Mouse (Mus musculus) heart, embryonic 15.5 days (tissue): ENCODE measurements at regions not wholly inside any gene's neighbourhood (a gene's known extent, or its start where the extent isn't known, plus 50 kb on each side); places are given as distances from the start of the nearest gene placed in this dataset.
"Not testable (repeated sequence)": the region's sequence is repeated elsewhere in the genome, so short reads cannot be mapped to it uniquely, and the experiment has no call there.

Experiments
- ATAC-seq: fragments of 200-750 bp; cut with Nextera tagmentation; replicated peaks from 2 replicates; pipeline ENCODE4 v1.8.0; 2017; ENCODE audit warnings: low read depth, moderate TSS enrichment; ENCODE audit not compliant: insufficient number of reproducible peaks, insufficient read depth, low FRiP score
- H3K27ac ChIP-seq: fragments of 300-500 bp; sonication (generic); 2 replicates; pipeline ENCODE4 v1.5.1; 2015; ENCODE audit warnings: mild to moderate bottlenecking, inconsistent platforms
- H3K27me3 ChIP-seq: fragments of 300-500 bp; sonication (generic); 2 replicates; pipeline ENCODE4 v1.6.1; 2015; ENCODE audit warnings: inconsistent platforms
- H3K36me3 ChIP-seq: fragments of 300-500 bp; sonication (generic); 2 replicates; pipeline ENCODE4 v1.6.1; 2015; ENCODE audit warnings: mild to moderate bottlenecking, inconsistent platforms
- H3K4me1 ChIP-seq: fragments of 300-500 bp; sonication (generic); replicated peaks from 2 replicates; pipeline ENCODE4 v1.6.1; 2015; ENCODE audit warnings: inconsistent platforms
- H3K4me2 ChIP-seq: fragments of 300-500 bp; sonication (generic); 2 replicates; pipeline ENCODE4 v1.6.1; 2015; ENCODE audit warnings: inconsistent platforms, mild to moderate bottlenecking, moderate library complexity
- H3K4me3 ChIP-seq: fragments of 300-500 bp; sonication (generic); 2 replicates; pipeline ENCODE4 v1.5.1; 2015; ENCODE audit warnings: mild to moderate bottlenecking, inconsistent platforms
- H3K9ac ChIP-seq: fragments of 300-500 bp; sonication (generic); 2 replicates; pipeline ENCODE4 v1.6.1; 2015; ENCODE audit warnings: mild to moderate bottlenecking, inconsistent platforms
- H3K9me3 ChIP-seq: fragments of 300-500 bp; sonication (generic); replicated peaks from 2 replicates; pipeline ENCODE4 v1.6.1; 2016; ENCODE audit warnings: inconsistent platforms
- WGBS: fragments of 180-500 bp; shearing (Covaris S2); methylation state at CpG from one replicate; pipeline ENCODE4 v1.1.7; 2015; ENCODE audit warnings: mixed read lengths; 5-methylcytosine and 5-hydroxymethylcytosine counted together

GRCm38 (mm10) chr2:92806481-92807195, 108.3 kb upstream of the Syt13 start:
- Histone ChIP-seq H3K4me3 (no peak overlapping the region), H3K27me3 (peaks cover 32% of the 10 kb centered on the region), H3K4me2 (no peak overlapping the region), H3K9ac (no peak overlapping the region), H3K4me1 (peaks cover 3% of the 10 kb centered on the region), H3K27ac (no peak overlapping the region), H3K36me3 (no peaks in the 10 kb centered on the region), H3K9me3 (0 out of 2 replicates have a peak, but pooled peaks cover 3% of the 10 kb centered on the region)
- 18% methylated on average over 5 of the region's 7 CpGs for WGBS
- ATAC-seq: no peak

GRCm38 (mm10) chr2:92807404-92807803, 107.5 kb upstream of the Syt13 start:
- Histone ChIP-seq H3K9me3 (0 out of 2 replicates have a peak, but pooled peaks cover 3% of the 10 kb centered on the region), H3K9ac (no peak overlapping the region), H3K4me1 (peaks cover 3% of the 10 kb centered on the region), H3K4me3 (no peak overlapping the region), H3K27me3 (peaks cover 36% of the 10 kb centered on the region), H3K36me3 (no peaks in the 10 kb centered on the region), H3K4me2 (no peak overlapping the region), H3K27ac (no peak overlapping the region)
- ATAC-seq: no peak
- WGBS: 15% methylated on average over 8 of the region's 8 CpGs

- H3K4me3 ChIP-seq: no peak overlapping the region
- H3K27ac ChIP-seq: no peak overlapping the region
- H3K36me3 ChIP-seq: no peaks in the 10 kb centered on the region
- 0 out of 2 replicates have a peak, but pooled peaks cover 3% of the 10 kb centered on the region for H3K9me3 ChIP-seq
- WGBS: 60% methylated on average over 4 of the region's 4 CpGs
- H3K27me3 ChIP-seq: peaks cover 42% of the 10 kb centered on the region
- no peak for ATAC-seq
- H3K4me2 ChIP-seq: no peak overlapping the region
- H3K9ac ChIP-seq: no peak overlapping the region
- peaks cover 3% of the 10 kb centered on the region for H3K4me1 ChIP-seq
These were observed 106.8 kb upstream of the Syt13 start for GRCm38 (mm10) chr2:92808121-92808520.

GRCm38 (mm10) chr2:92809226-92809625, 105.7 kb upstream of the Syt13 start:
- H3K9ac ChIP-seq: no peak overlapping the region

GRCm38 (mm10) chr2:92809681-92810323, 105.1 kb upstream of the Syt13 start:
- 67% methylated on average over 4 of the region's 4 CpGs for WGBS
- no peak overlapping the region for H3K4me2 ChIP-seq

More at GRCm38 (mm10) chr2:92809226-92809625, 105.7 kb upstream of the Syt13 start:
- Histone ChIP-seq H3K36me3 (no peaks in the 10 kb centered on the region), H3K4me1 (peaks cover 3% of the 10 kb centered on the region), H3K4me3 (no peak overlapping the region), H3K4me2 (no peak overlapping the region), H3K27me3 (peaks cover 48% of the 10 kb centered on the region), H3K9me3 (no peaks in the 10 kb centered on the region), H3K27ac (no peak overlapping the region)
- ATAC-seq: no peak
- WGBS: 40% methylated on average over 3 of the region's 3 CpGs

GRCm38 (mm10) chr2:92810956-92811355, 103.9 kb upstream of the Syt13 start:
- not testable (repeated sequence) for H3K4me2 ChIP-seq, H3K4me3 ChIP-seq, H3K36me3 ChIP-seq, H3K9ac ChIP-seq, H3K4me1 ChIP-seq, H3K27ac ChIP-seq, H3K9me3 ChIP-seq, ATAC-seq
- H3K27me3 ChIP-seq: peaks cover 49% of the 10 kb centered on the region
- 5% methylated on average over 6 of the region's 6 CpGs for WGBS

More at GRCm38 (mm10) chr2:92809681-92810323, 105.1 kb upstream of the Syt13 start:
- Histone ChIP-seq H3K27ac (no peak overlapping the region), H3K27me3 (peaks cover 49% of the 10 kb centered on the region), H3K36me3 (no peaks in the 10 kb centered on the region), H3K4me3 (no peak overlapping the region), H3K9ac (no peak overlapping the region), H3K9me3 (no peaks in the 10 kb centered on the region), H3K4me1 (peaks cover 3% of the 10 kb centered on the region)
- ATAC-seq: no peak

GRCm38 (mm10) chr2:92813028-92813427, 101.9 kb upstream of the Syt13 start:
- Histone ChIP-seq H3K36me3 (no peaks in the 10 kb centered on the region), H3K9ac (no peak overlapping the region), H3K4me3 (no peak overlapping the region), H3K27me3 (peaks cover 38% of the 10 kb centered on the region), H3K27ac (no peak overlapping the region), H3K9me3 (no peaks in the 10 kb centered on the region), H3K4me1 (no peaks in the 10 kb centered on the region), H3K4me2 (no peak overlapping the region)
- WGBS: 62% methylated on average over 11 of the region's 11 CpGs
- no peak for ATAC-seq

- Histone ChIP-seq H3K4me1 (no peaks in the 10 kb centered on the region), H3K27ac (no peak overlapping the region), H3K36me3 (no peaks in the 10 kb centered on the region), H3K4me3 (no peak overlapping the region), H3K27me3 (peaks cover 6% of the 10 kb centered on the region; the same call in 1 of the 2 replicates), H3K9me3 (no peaks in the 10 kb centered on the region), H3K9ac (no peak overlapping the region), H3K4me2 (no peak overlapping the region)
- no peak for ATAC-seq
- WGBS: 59% methylated on average over 6 of the region's 6 CpGs
These were observed 95.3 kb upstream of the Syt13 start for GRCm38 (mm10) chr2:92819586-92819985.

- no peaks in the 10 kb centered on the region for H3K36me3 ChIP-seq
- no peak overlapping the region for H3K27ac ChIP-seq
- no peaks in the 10 kb centered on the region for H3K9me3 ChIP-seq
- no peak overlapping the region for H3K4me3 ChIP-seq
- no peaks in the 10 kb centered on the region for H3K4me1 ChIP-seq
- no peak for ATAC-seq
- H3K4me2 ChIP-seq: no peak overlapping the region
- peaks cover 6% of the 10 kb centered on the region; the same call in 1 of the 2 replicates for H3K27me3 ChIP-seq
- H3K9ac ChIP-seq: no peak overlapping the region
- 85% methylated on average over 1 of the region's 1 CpGs for WGBS
These were observed 90.6 kb upstream of the Syt13 start for GRCm38 (mm10) chr2:92824325-92824724.

GRCm38 (mm10) chr2:92825395-92825794, 89.5 kb upstream of the Syt13 start:
- Histone ChIP-seq H3K9ac (no peak overlapping the region), H3K4me3 (no peak overlapping the region), H3K4me2 (no peak overlapping the region), H3K4me1 (no peaks in the 10 kb centered on the region), H3K27me3 (peaks cover 6% of the 10 kb centered on the region; the same call in 1 of the 2 replicates), H3K36me3 (no peaks in the 10 kb centered on the region), H3K27ac (no peak overlapping the region), H3K9me3 (no peaks in the 10 kb centered on the region)
- 12% methylated on average over 6 of the region's 6 CpGs for WGBS
- ATAC-seq: no peak

GRCm38 (mm10) chr2:92830134-92830533, 84.8 kb upstream of the Syt13 start:
- Histone ChIP-seq H3K27me3 (no peaks in the 10 kb centered on the region), H3K4me3 (no peak overlapping the region), H3K4me2 (no peak overlapping the region), H3K9ac (no peak overlapping the region), H3K4me1 (no peaks in the 10 kb centered on the region), H3K36me3 (no peaks in the 10 kb centered on the region), H3K9me3 (no peaks in the 10 kb centered on the region), H3K27ac (no peak overlapping the region)
- no peak for ATAC-seq
- 88% methylated on average over 2 of the region's 2 CpGs for WGBS
